Mouse (Mus musculus) embryo, embryonic 11.5 days (tissue): ENCODE measurements around the gene Bglap2.
A peak's percentile ranks its signal among the peaks of the same experiment; 100 is the strongest.
"Not testable (repeated sequence)": the region's sequence is repeated elsewhere in the genome, so short reads cannot be mapped to it uniquely, and the experiment has no call there.

Experiments used
- DNase-seq: peaks from one replicate; pipeline ENCODE4 v3.0.0-alpha.2; 2012; ENCODE audit warnings: low read depth, low spot score

Bglap2 gene

DNA sequence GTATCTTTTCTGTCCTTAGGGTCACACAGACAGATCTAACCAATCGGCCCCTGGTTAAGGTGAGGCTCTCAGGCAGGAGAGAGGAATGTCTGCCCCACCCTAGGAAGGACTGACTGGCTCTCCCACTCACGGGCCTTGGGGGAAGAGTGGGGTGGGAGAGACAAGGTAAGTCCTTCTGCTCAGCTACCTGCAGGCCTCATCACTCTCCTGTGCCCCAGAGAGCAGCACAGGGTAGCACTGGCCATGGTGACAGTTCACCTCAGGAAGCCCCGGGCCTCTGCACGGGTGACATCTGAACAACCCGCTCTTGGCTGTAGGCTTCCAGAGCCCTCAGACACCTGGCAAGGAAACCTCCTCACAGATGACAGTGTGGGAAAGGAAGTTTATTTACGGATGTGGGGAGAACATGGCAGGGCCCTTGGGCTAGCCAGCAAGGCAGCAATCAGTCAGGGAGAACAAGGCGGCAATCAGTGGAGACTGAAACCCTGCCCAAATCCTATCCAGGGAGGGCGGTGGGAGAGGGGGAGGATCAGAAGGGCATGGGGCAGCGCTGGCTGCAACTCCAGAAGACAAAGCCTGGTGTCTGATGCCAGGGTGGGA is 15.4 kb upstream of the Bglap2 start:
- no peak for DNase-seq

DNA sequence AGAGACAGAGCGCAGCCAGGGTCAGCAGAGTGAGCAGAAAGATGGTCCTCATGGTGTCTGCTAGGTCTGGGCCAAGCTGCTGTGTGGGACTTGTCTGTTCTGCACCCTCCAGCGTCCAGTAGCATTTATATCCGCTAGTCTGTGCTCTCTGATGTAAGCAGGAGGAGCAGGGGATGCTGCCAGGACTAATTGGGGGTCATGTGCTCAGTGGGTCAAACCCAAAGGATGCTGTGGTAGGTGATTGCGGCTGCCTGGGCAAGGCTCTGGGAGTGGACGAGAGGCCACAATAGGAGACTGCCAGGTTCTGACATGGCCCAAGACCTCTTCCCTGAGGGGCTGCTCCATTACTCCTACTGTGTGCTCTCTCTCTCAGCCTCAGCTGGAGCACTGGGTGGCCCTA is 5.9 kb upstream of the Bglap2 start, which contains the start of gene Bglap:
TSS of gene Bglap (minus strand) at position 101 of the 400 bp plus-strand sequence.
- no peak for DNase-seq

DNA sequence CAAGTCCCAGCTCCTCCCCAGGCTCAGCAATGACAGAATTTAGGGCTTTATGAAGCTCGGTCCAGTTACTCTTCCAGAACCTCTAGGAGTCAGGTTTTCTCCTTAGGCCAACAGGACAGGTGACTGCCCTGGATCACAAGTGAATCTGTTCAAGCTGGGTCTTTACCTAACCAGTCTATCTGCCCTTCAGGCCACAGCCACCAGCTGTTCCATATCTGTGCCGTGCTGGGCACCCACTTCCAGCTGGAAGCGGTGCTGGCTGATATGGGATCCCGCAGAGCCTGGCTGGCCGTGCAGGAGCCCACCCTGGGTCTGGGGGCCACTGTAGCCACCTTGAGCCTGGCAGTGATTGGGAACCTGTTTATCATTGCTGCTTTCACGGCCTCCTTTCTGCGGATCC is 3.9 kb upstream of the Bglap2 start:
- not testable (repeated sequence) for DNase-seq

DNA sequence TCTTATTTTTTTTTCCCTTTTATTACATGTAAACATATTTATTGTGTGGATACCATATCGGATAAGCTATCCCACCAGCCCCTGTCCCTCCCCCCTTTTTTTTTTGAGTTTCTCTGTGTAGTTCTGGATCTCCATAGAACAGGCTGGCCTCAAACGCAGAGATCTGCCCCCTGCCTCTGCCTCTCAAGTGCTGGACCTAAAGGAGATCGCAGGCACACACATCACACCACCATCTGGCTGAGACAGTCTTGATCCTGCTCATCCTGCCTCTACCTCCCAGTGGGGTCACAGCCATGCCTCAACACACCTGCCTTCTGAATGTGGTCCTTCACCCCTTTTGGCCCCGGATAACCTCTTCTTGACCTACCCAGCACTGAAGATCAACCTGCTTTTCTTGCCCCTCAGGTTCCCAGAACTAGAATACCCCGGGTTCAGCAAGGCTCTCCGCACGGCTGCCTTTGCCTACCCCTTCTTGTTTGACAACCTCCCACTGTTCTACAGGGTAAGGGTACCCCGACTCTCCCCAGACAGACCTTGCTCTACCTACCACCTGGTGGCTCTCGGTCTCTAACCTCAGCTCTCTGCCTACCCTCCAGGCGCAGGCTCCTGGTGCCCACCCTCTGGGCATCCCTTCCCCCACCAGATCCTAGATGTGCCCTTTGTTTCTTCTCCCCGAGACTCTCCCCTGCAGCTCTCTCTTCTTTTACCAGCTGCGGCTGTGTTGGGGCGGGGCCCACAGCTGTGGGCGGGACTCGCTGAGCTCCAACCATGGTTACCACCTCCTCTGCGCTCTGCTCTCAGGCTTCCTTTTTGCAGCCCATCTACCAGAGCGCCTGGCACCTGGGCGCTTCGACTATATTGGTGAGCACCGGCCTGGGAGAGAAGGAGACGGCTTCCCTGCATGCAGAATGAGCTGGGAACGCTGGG is 3.2 kb upstream of the Bglap2 start:
- not testable (repeated sequence) for DNase-seq

DNA sequence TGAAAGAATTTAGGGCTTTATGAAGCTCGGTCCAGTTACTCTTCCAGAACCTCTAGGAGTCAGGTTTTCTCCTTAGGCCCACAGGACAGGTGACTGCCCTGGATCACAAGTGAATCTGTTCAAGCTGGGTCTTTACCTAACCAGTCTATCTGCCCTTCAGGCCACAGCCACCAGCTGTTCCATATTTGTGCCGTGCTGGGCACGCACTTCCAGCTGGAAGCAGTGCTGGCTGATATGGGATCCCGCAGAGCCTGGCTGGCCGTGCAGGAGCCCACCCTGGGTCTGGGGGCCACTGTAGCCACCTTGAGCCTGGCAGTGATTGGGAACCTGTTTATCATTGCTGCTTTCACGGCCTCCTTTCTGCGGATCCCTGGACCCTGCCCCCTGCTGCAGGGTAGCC is 1.9 kb downstream of the Bglap2 start:
- not testable (repeated sequence) for DNase-seq

DNA sequence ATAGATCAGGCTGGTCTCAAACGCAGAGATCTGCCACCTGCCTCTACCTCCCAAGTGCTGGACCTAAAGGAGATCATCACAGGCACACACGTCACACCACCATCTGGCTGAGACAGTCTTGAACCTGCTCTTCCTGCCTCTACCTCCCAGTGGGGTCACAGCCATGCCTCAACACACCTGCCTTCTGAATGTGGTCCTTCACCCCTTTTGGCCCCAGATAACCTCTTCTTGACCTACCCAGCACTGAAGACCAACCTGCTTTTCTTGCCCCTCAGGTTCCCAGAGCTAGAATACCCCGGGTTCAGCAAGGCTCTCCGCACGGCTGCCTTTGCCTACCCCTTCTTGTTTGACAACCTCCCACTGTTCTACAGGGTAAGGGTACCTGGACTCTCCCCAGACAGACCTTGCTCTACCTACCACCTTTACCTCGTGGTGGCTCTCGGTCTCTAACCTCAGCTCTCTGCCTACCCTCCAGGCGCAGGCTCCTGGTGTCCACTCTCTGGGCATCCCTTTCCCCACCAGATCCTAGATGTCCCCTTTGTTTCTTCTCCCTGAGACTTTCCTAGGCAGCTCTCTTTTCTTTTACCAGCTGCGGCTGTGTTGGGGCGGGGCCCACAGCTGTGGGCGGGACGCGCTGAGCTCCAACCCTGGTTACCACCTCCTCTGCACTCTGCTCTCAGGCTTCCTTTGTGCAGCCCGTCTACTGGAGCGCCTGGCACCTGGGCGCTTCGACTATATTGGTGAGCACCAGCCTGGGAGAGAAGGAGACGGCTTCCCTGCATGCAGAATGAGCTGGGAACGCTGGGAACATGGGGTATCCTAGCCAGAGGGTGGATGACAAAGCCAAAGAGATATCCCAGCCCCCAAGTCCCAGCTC is 2.5 kb downstream of the Bglap2 start:
- DNase-seq: peak; percentile 35

DNA sequence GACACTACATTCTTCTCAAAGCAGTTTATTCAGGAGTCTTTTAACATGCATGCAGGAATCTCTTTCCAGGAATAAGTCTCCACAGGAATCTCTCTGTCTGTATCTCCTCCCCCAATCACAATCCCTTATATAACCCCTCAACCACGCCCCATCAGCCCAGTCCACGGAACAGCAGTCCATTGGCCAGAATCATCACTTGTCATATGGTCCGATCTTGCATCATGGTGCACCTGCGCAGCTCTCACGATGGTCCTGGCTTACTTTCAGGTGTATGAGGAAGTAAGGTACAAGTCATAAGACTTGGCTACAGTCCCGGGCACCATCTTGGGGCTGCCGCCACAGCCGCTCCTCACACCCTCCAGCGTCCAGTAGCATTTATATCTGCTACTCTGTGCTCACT is 5.9 kb downstream of the Bglap2 start, which contains the start of gene Bglap3:
TSS of gene Bglap3 (minus strand) at position 101 of the 400 bp plus-strand sequence.
- not testable (repeated sequence) for DNase-seq

DNA sequence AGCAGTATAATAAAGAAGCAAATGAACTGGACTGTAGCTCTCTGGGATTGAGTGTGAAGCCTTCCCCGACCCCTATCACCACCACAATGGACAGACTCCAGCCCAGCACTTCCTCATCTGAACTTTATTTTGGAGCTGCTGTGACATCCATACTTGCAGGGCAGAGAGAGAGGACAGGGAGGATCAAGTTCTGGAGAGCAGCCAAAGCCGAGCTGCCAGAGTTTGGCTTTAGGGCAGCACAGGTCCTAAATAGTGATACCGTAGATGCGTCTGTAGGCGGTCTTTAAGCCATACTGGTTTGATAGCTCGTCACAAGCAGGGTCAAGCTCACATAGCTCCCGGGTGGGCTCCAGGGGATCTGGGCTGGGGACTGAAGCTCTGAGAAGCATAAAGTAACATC is 10.0 kb downstream of the Bglap2 start:
- not testable (repeated sequence) for DNase-seq

DNA sequence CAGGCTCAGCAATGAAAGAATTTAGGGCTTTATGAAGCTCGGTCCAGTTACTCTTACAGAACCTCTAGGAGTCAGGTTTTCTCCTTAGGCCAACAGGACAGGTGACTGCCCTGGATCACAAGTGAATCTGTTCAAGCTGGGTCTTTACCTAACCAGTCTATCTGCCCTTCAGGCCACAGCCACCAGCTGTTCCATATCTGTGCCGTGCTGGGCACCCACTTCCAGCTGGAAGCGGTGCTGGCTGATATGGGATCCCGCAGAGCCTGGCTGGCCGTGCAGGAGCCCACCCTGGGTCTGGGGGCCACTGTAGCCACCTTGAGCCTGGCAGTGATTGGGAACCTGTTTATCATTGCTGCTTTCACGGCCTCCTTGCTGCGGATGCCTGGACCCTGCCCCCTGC is 11.0 kb downstream of the Bglap2 start:
- not testable (repeated sequence) for DNase-seq

DNA sequence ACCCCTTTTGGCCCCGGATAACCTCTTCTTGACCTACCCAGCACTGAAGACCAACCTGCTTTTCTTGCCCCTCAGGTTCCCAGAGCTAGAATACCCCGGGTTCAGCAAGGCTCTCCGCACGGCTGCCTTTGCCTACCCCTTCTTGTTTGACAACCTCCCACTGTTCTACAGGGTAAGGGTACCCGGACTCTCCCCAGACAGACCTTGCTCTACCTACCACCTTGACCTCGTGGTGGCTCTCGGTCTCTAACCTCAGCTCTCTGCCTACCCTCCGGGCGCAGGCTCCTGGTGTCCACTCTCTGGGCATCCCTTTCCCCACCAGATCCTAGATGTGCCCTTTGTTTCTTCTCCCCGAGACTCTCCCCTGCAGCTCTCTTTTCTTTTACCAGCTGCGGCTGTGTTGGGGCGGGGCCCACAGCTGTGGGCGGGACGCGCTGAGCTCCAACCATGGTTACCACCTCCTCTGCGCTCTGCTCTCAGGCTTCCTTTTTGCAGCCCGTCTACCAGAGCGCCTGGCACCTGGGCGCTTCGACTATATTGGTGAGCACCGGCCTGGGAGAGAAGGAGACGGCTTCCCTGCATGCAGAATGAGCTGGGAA is 11.6 kb downstream of the Bglap2 start:
- not testable (repeated sequence) for DNase-seq

DNA sequence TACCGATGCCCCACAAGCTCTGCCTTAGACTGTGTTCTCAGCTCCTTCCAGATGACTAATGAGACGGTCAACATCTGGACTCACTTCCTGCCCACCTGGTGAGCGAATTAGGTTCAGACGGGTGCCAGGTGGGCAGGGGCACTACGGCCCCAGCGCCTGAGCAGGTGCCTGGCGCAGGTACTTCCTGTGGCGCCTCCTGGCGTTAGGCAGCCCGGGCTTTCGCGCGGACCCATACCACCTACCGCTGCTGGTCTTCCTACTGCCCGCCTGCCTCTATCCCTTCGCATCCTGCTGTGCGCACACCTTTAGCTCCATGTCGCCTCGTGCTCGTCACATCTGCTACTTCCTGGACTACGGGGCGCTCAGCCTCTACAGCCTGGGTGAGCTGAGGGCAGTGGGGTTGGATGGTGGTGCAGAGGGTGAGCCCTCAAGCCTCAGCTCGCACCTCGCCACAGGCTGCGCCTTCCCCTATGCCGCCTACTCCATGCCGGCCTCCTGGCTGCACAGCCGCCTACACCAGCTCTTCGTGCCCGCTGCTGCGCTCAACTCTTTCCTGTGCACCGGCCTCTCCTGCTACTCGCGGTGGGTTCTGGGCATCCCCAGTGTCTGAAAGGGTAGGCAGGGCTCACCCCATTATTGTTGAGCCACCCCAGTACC is 12.7 kb downstream of the Bglap2 start:
- no peak for DNase-seq

DNA sequence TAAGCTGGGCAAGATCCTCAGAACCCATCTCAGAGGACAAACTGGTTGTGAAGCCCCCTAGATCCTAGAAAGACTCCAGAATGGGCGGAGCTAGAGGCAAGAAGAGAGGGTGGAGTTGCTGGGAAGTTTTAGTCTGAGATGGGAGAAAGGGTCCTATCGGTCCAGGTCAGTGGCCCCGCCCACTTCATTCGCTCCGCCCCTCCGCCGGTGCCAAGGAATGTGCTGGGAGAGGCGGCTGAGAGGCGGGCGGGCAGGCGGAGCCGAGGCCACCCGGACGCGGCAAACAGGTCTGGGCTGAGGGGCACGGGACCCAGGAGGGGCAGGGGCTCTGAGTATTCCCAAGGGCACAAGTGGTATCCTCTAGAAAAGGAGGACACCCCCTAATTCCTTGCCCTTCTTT is 14.2 kb downstream of the Bglap2 start, which contains the start of gene Paqr6:
TSS of gene Paqr6 (plus strand) at position 248 of the 400 bp plus-strand sequence.
- DNase-seq: no peak

DNA sequence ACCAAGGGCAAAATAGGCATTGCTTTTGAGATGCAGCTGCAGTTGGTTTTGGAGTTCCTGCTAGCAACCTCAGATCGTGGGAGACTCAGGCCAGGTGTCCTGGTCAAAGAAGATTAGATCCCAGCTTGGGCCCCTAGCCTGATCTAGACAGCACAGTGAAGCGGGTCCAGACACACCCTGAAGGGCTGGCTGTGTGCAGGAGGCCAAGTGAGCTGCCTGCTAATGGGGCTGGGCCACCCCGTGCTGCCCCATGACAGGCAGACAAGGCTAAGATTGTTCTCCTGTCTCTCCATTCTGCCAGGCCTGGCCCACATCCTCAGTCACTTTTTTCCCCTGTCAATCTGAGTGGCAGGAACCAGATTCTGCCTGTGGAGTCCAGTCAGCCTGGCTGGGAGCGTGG is 14.8 kb downstream of the Bglap2 start:
- no peak for DNase-seq

DNA sequence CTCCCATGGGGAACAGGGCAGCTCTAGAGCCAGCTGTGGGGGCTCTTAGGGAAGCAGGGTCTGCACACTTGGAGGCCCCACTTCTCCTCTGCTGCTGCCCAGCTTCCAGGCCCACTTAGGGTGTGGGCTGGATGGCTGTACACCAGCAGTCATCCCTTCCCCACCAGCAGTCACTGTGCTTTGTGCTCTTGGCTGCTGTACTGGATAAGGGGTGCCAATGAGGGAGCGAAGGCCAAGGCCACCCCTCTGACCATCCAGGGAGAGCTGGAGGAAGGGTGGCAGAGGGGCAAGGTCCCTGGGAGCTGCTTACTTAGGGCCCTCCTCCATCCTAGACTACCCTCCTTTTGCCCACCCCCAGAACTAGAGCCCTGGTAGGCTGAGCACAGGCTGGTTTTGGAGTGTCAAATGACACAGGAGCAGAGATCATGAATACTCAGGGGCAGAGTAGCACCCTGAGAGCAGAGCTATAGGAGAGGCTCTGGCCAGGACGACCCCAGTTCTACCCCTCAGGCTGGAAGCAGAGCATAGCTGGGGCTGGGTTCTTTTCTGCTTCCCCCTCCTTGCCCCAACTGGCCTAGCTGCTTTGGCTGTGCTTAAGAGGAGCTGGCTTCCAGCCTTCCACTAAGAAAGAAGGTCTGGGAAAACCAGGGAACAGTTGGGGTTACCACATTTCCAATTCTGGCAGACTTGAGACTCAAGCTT is 16.7 kb downstream of the Bglap2 start:
- DNase-seq: no peak

DNA sequence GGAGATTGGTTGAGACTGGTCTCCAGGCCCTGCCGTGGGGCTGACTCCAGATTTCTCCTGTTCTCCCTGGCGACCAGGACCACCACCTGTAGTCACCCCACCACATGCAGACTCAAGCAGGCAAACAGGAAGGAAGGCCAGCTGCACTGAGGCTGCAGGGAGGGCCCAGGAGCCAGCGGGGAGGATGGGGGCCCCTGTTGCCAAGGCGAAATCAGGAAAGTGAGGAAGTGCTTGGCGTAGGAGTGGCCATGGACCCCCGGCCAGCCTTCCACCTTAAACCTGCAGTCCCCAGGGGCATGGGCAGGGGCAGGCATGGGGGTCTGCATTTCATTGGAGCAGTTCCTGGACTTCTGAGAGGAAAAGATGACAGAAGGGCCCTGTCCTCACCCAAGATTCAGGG is 17.4 kb downstream of the Bglap2 start:
- no peak for DNase-seq

DNA sequence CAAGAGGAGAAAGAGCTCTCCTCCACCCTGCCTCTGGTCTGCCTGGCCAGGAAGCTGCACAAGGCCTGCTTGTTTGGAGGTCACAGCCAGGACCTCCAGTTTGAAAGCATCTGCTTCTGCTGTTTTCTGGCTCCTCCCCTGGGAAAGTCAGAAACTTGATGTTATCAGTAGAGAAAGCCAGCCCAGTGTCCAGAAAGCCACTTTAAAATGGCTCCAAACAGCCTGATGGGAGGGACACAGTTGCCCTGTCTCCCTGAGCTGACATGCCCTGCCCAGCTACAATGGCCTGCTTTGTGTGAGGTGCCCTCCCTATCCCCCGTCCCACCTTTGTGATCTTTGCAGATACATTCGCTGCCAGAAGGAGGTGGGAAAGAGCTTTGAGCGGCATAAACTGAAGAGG is 18.5 kb downstream of the Bglap2 start:
- DNase-seq: no peak

DNA sequence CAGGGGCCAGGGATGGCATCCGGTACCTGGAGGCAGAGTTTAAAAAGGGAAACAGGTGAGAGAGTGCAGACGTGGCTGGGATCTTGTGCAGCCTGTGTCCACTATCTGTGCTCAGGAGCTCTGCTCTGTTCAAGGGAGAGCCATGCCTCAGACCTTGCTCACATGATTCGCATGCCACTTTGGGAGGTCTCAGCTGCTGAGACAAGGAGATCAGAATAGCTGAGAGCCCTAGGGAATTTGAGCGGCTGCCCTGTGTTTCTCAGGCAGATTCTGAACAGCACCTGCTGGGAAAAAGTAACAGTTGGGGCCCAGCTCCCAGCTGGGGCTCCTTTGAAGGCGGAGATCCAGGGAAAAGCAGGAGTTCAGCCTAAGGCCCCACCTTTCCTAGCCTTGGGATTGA is 18.9 kb downstream of the Bglap2 start:
- DNase-seq: no peak

DNA sequence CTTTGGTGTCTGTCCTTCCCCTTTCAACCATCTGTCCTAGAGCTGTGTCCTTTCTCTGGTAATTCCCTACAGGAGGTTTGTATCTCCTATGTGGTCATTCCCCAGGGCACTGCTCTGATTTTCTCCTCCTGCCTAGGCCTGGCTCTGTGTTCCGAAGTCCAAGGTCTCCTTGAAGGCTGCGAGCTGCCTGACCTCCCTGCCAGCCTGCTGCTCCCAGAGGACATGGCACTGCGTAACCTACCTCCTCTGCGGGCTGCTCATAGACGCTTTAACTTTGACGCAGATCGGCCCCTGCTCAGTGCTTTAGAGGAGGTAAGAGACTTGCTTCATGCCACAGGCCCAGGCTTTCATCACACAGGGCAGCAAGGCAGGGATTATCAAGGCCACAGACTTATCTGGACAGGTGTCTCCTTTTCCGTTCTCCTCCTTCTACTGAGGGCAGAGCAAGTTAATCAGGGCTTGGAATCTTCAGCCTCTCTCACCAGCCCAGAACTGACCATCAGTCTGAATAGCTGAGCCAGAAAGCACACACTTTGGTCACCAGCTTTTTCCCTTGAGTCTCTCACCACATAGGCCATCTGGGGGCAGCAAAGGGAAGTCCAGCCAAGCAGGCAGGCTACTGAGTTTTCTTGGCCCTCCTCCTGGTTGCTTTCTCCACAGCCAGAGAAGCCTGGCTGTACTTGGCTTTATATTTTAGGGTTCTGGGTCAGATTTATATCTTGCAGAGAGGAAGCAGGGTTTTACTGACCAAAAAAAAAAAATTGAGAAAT is 23.9 kb downstream of the Bglap2 start:
- no peak for DNase-seq

DNA sequence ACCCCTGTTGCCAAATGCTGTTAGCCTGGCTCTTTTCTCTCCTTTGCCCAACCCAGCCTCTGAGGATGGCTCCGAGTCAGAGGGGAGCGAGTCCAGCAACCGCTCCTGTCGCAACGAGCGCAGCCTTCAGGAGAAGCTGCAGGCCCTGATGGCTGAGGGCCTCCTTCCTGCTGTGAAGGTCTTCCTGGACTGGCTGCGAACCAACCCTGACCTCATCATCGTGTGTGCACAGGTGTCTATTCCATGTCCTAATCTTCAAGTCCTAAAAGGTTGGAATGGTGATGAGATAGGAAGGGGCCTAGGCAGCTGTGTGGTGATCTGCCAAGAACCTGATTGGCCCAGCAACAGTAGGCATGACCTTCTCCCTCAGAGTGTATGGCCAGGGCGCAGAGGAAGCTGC is 25.6 kb downstream of the Bglap2 start:
- DNase-seq: no peak
